Mouse (Mus musculus) small intestine, adult 2 months (tissue): ENCODE measurements around the gene Tsen15.

Source experiments
- CTCF ChIP-seq: fragments of 200-500 bp; IDR thresholded peaks from 2 replicates; pipeline ENCODE4 v1.5.1; 2012; ENCODE audit warnings: low read depth, mild to moderate bottlenecking, control low read depth, inconsistent platforms, low read length, moderate library complexity, mixed read lengths; ENCODE audit not compliant: insufficient replicate concordance, insufficient read length; ENCODE audit errors: extremely low read depth
- POLR2A ChIP-seq: fragments of 200-500 bp; IDR thresholded peaks from 2 replicates; pipeline ENCODE4 v1.6.1; 2012; ENCODE audit warnings: low read depth, mild to moderate bottlenecking, control low read depth, inconsistent platforms, low read length, moderate library complexity

DNA sequence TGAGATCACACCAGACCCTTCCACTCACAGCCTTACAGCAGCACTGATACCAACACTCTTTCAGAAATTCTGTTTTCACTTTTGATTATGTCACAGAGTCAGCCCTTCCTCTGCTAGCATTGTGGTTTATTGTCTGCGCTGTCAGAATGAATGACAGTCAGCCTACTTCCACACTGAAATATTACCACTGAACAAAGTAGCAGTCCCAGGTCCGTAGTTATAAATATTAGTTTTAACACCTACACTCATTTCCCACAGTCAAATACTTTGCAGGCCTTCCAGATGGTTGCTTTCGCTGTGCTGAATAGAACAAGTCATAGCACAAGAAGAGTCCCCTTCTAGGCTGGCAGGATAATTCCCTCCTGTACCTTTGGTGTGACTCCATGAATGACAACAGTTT is 35.8 kb upstream of the Tsen15 start:
- no peak for TF ChIP-seq CTCF
- TF ChIP-seq POLR2A, result no peak
